ENCODE assay signal across 9 mouse cellular contexts in genomic region chr7:99128020-99128950, GRCm38 (mm10). TPM values are rescaled to one million over a fixed set of nuclear protein-coding genes. Genes with fewer than 3 reads are reported as not detected.
DNase-seq lines count a peak whose midpoint lies in the region; ATAC-seq and TF ChIP-seq lines count a peak whose summit lies in the region.
"Had no signal": no experiment of that assay in that cellular context is flagged by ENCODE, and none has a peak within 500 bp of the region (broad histone marks: within the 10 kb centered on the region; RNA-seq: fewer than 3 reads in every experiment).

No protein-coding gene starts in this region.

- TF ChIP-seq CTCF in kidney, postnatal 0 days (IDR thresholded peaks at IDR 0.05; ENCODE audit: low read depth), result no peak
- no peak for TF ChIP-seq CTCF in thymus, adult 2 months (IDR thresholded peaks at IDR 0.05; ENCODE audit: borderline replicate concordance, control insufficient read depth, extremely low read depth, insufficient read depth, low read length, poor library complexity)

- no peak overlapping the region for H3K4me3 ChIP-seq in kidney, postnatal 0 days (replicated peaks; ENCODE audit: low read depth, low read length)
- no peak overlapping the region for H3K4me3 ChIP-seq in embryonic facial prominence, embryonic 15.5 days (replicated peaks)
- H3K4me3 ChIP-seq in thymus, adult 2 months (ENCODE audit: control insufficient read depth, insufficient read depth, low read length), result no peak overlapping the region

- ATAC-seq in kidney, postnatal 0 days (replicated peaks; ENCODE audit: low FRiP score, low read depth), result peak; percentile 63; the same call in 1 of the 2 replicates
- ATAC-seq in embryonic facial prominence, embryonic 15.5 days (ENCODE audit: insufficient number of reproducible peaks, low FRiP score, low TSS enrichment, low read depth), result peak; percentile 51; the same call in 1 of the 2 replicates

- peak; percentile 52 for DNase-seq in kidney, postnatal 0 days (ENCODE audit: low spot score)
- no peak for DNase-seq in kidney, postnatal 25 days
- DNase-seq in R1 (ENCODE audit: low read depth, low spot score), result peak; percentile 82
- DNase-seq in lung, postnatal 10 days, result peak; percentile 44
- no peak for DNase-seq in layer of hippocampus, adult 9-11 months
- DNase-seq in thymus, postnatal 0 days (ENCODE audit: low spot score), result no peak
- no peak for DNase-seq in thymus, adult 2 months
- DNase-seq: cerebellum, adult 18-20 months had no signal

- no peaks in the 10 kb centered on the region for H3K9me3 ChIP-seq in kidney, postnatal 0 days (replicated peaks; ENCODE audit: low read length)
- H3K9me3 ChIP-seq in embryonic facial prominence, embryonic 15.5 days (replicated peaks), result no peaks in the 10 kb centered on the region

- TF ChIP-seq POLR2A in thymus, adult 2 months (IDR thresholded peaks at IDR 0.05; ENCODE audit: control insufficient read depth, extremely low read depth, insufficient read depth, low read length, poor library complexity), result no peak

- H3K4me2 ChIP-seq in kidney, postnatal 0 days (ENCODE audit: low read length), result no peak overlapping the region
- no peak overlapping the region for H3K4me2 ChIP-seq in embryonic facial prominence, embryonic 15.5 days (replicated peaks)

- H3K27ac ChIP-seq in kidney, postnatal 0 days, result peak overlapping the region; percentile 68
- no peak overlapping the region for H3K27ac ChIP-seq in embryonic facial prominence, embryonic 15.5 days (replicated peaks)
- no peak overlapping the region for H3K27ac ChIP-seq in thymus, adult 2 months (ENCODE audit: control insufficient read depth, insufficient read depth, low read length)

- peaks cover 20% of the 10 kb centered on the region for H3K4me1 ChIP-seq in kidney, postnatal 0 days (replicated peaks; ENCODE audit: insufficient read depth, low read length)
- H3K4me1 ChIP-seq in embryonic facial prominence, embryonic 15.5 days, result peaks cover 39% of the 10 kb centered on the region
- peaks cover 28% of the 10 kb centered on the region for H3K4me1 ChIP-seq in thymus, adult 2 months (replicated peaks; ENCODE audit: control insufficient read depth, insufficient read depth, low read length)

- no peaks in the 10 kb centered on the region for H3K36me3 ChIP-seq in kidney, postnatal 0 days (ENCODE audit: insufficient read depth, low read length)
- no peaks in the 10 kb centered on the region for H3K36me3 ChIP-seq in embryonic facial prominence, embryonic 15.5 days
- no peaks in the 10 kb centered on the region for H3K36me3 ChIP-seq in thymus, adult 2 months (ENCODE audit: control insufficient read depth, insufficient read depth, low read length)

- 32% methylated on average over 10 of the region's 10 CpGs for WGBS in kidney, postnatal 0 days
- WGBS in embryonic facial prominence, embryonic 15.5 days, result 36% methylated on average over 10 of the region's 10 CpGs
- WGBS in thymus, adult 2 months, result 64% methylated on average over 10 of the region's 10 CpGs

- no peak overlapping the region for H3K9ac ChIP-seq in kidney, postnatal 0 days (ENCODE audit: low read depth, low read length)
- no peak overlapping the region for H3K9ac ChIP-seq in embryonic facial prominence, embryonic 15.5 days

- H3K27me3 ChIP-seq in kidney, postnatal 0 days (ENCODE audit: insufficient read depth, low read length), result no peaks in the 10 kb centered on the region
- no peaks in the 10 kb centered on the region for H3K27me3 ChIP-seq in embryonic facial prominence, embryonic 15.5 days
- no peaks in the 10 kb centered on the region for H3K27me3 ChIP-seq in thymus, adult 2 months (ENCODE audit: control insufficient read depth, insufficient read depth, low read length)

RNA-seq across cellular contexts. Expression of gene Uvrag, which starts 12.7 kb away (rescaled TPM):
- polyA plus RNA-seq in kidney, postnatal 0 days (2015; fragmentation: Nextera tagmentation; extraction: Ambion mirVana), result 19.0 and 21.6 TPM in 2 replicates
- polyA plus RNA-seq in embryonic facial prominence, embryonic 15.5 days (2015; fragmentation: Nextera tagmentation; extraction: Ambion mirVana), result 17.3 and 18.9 TPM in 2 replicates
- polyA plus RNA-seq in thymus, postnatal 0 days (2015; fragmentation: Nextera tagmentation; extraction: Ambion mirVana), result 25.8 and 30.9 TPM in 2 replicates
- polyA plus RNA-seq in thymus, adult 2 months (2012; rRNA removed), result 74.6 and 144 TPM in 2 replicates

RNA-seq across cellular contexts. Expression of gene Dgat2, which starts 54.2 kb away (rescaled TPM):
- 53.1 and 57.3 TPM in 2 replicates for polyA plus RNA-seq in kidney, postnatal 0 days (2015; fragmentation: Nextera tagmentation; extraction: Ambion mirVana)
- polyA plus RNA-seq in embryonic facial prominence, embryonic 15.5 days (2015; fragmentation: Nextera tagmentation; extraction: Ambion mirVana), result 81.8 and 98.5 TPM in 2 replicates
- polyA plus RNA-seq in thymus, postnatal 0 days (2015; fragmentation: Nextera tagmentation; extraction: Ambion mirVana), result 6.6 and 7.2 TPM in 2 replicates
- 122 and 130 TPM in 2 replicates for polyA plus RNA-seq in thymus, adult 2 months (2012; rRNA removed)

Comparison
In these comparisons a context has a peak if more than half of its experiments do, and no peak if none do; other contexts are left out.
1. DNase-seq: peak in kidney, postnatal 0 days (single experiment), R1 (single experiment) and lung, postnatal 10 days (single experiment); none in kidney, postnatal 25 days (0 of 2), layer of hippocampus, adult 9-11 months (single experiment), thymus, postnatal 0 days (single experiment) and thymus, adult 2 months (single experiment).